Mouse (Mus musculus): Measurements from ENCODE around the gene Ppp1r14d.

GRCm38 (mm10) chr2:119175614-119176013 is 54.1 kb downstream of the Ppp1r14d start:
- TF ChIP-seq GATA1 (IDR thresholded peaks at IDR 0.05; ENCODE audit: borderline replicate concordance, low read length) (no peak), FLI1 (IDR thresholded peaks at IDR 0.05; ENCODE audit: low read length) (no peak)

Data from megakaryocyte, embryonic 14.5 days (primary cell).